Mouse (Mus musculus) embryonic facial prominence, embryonic 14.5 days (tissue): ENCODE measurements around the gene Tmem191c. TPM values are rescaled to one million over a fixed set of nuclear protein-coding genes. Genes with fewer than 3 reads are reported as not detected.

Experiments used
- ATAC-seq: fragments of 200-750 bp; cut with Nextera tagmentation; 2 replicates; pipeline ENCODE4 v1.8.0; 2017; ENCODE audit warnings: low read depth, moderate number of reproducible peaks, moderate TSS enrichment
- DNase-seq: peaks from one replicate; pipeline ENCODE4 v3.0.0-alpha.2; 2015; ENCODE audit warnings: low spot score
- H3K27ac ChIP-seq: fragments of 300-500 bp; sonication (generic); replicated peaks from 2 replicates; pipeline ENCODE4 v1.5.1; 2014; ENCODE audit warnings: low read depth, mild to moderate bottlenecking, low read length, moderate library complexity
- H3K27me3 ChIP-seq: fragments of 300-500 bp; sonication (generic); replicated peaks from 2 replicates; pipeline ENCODE4 v1.6.1; 2014; ENCODE audit warnings: low read length; ENCODE audit not compliant: control insufficient read depth, insufficient read depth
- H3K36me3 ChIP-seq: fragments of 300-500 bp; sonication (generic); 2 replicates; pipeline ENCODE4 v1.6.1; 2014; ENCODE audit warnings: low read length, mixed read lengths; ENCODE audit not compliant: control insufficient read depth, insufficient read depth
- H3K4me1 ChIP-seq: fragments of 300-500 bp; sonication (generic); 2 replicates; pipeline ENCODE4 v1.6.1; 2014; ENCODE audit warnings: antibody characterized with exemption, low read length; ENCODE audit not compliant: control insufficient read depth, insufficient read depth
- H3K4me2 ChIP-seq: fragments of 300-500 bp; sonication (generic); 2 replicates; pipeline ENCODE4 v1.6.1; 2014; ENCODE audit warnings: low read depth, mild to moderate bottlenecking, low read length, moderate library complexity, mixed read lengths
- H3K4me3 ChIP-seq: fragments of 300-500 bp; sonication (generic); 2 replicates; pipeline ENCODE4 v1.5.1; 2014; ENCODE audit warnings: low read depth, mild to moderate bottlenecking, low read length
- H3K9ac ChIP-seq: fragments of 300-500 bp; sonication (generic); 2 replicates; pipeline ENCODE4 v1.6.1; 2014; ENCODE audit warnings: low read depth, mild to moderate bottlenecking, low read length, moderate library complexity, mixed read lengths
- H3K9me3 ChIP-seq: fragments of 300-500 bp; sonication (generic); 2 replicates; pipeline ENCODE4 v1.6.1; 2016; ENCODE audit warnings: low read length; ENCODE audit not compliant: control insufficient read depth
- WGBS: fragments of 180-500 bp; shearing (Covaris S2); extraction: QIAGEN DNeasy Blood & Tissue Kit; methylation state at CpG from one replicate; pipeline ENCODE4 v1.1.7; 2014; 5-methylcytosine and 5-hydroxymethylcytosine counted together
- polyA plus RNA-seq: library from polyadenylated mRNA; unstranded; fragments of >200 nt; fragmentation: Nextera tagmentation; extraction: Ambion mirVana; gene quantifications from 2 replicates; pipeline ENCODE4 v1.2.1, GENCODE M21; 2014

Gene Tmem191c
- polyA plus RNA-seq, 1 experiment from 2014 or later, result 6.2 TPM

- no peaks in the 10 kb centered on the region for H3K27me3 ChIP-seq
- no peak overlapping the region for H3K27ac ChIP-seq
- no peaks in the 10 kb centered on the region for H3K9me3 ChIP-seq
- WGBS, result 92% methylated on average over 2 of the region's 2 CpGs
- ATAC-seq, result no peak
- H3K9ac ChIP-seq, result no peak overlapping the region
- H3K4me1 ChIP-seq, result peaks cover 22% of the 10 kb centered on the region
- DNase-seq, result no peak
- no peak overlapping the region for H3K4me3 ChIP-seq
- no peak overlapping the region for H3K4me2 ChIP-seq
- peaks cover 33% of the 10 kb centered on the region for H3K36me3 ChIP-seq
Measured at GRCm38 (mm10) chr16:17255270-17255669, 20.6 kb upstream of the Tmem191c start.

- H3K4me3 ChIP-seq, result no peak overlapping the region
- no peak overlapping the region for H3K4me2 ChIP-seq
- H3K9me3 ChIP-seq, result no peaks in the 10 kb centered on the region
- WGBS, result 93% methylated on average over 9 of the region's 9 CpGs
- peaks cover 44% of the 10 kb centered on the region for H3K36me3 ChIP-seq
- H3K27me3 ChIP-seq, result no peaks in the 10 kb centered on the region
- H3K4me1 ChIP-seq, result peaks cover 9% of the 10 kb centered on the region; the same call in 1 of the 2 replicates
- no peak for ATAC-seq
- H3K27ac ChIP-seq, result no peak overlapping the region
- DNase-seq, result no peak
- H3K9ac ChIP-seq, result no peak overlapping the region
Measured at GRCm38 (mm10) chr16:17257359-17257821, 18.5 kb upstream of the Tmem191c start.

DNA sequence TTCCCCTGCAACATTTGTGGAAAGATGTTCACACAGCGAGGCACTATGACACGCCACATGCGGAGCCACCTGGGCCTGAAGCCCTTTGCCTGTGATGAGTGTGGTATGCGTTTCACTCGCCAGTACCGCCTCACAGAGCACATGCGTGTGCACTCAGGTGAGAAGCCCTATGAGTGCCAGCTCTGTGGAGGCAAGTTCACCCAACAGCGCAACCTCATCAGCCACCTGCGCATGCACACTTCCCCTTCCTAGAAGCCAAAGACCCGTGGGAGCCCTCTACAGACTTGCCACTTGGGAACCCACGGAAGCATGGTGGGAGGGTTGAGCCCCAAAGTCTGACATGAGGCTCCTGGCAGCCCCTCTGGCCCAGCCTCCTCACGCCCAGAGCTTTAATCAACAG is 17.0 kb upstream of the Tmem191c start:
- no peaks in the 10 kb centered on the region for H3K27me3 ChIP-seq
- peaks cover 45% of the 10 kb centered on the region for H3K36me3 ChIP-seq
- H3K4me2 ChIP-seq, result no peak overlapping the region
- H3K4me3 ChIP-seq, result no peak overlapping the region
- no peaks in the 10 kb centered on the region for H3K9me3 ChIP-seq
- ATAC-seq (no peak), DNase-seq (no peak)
- H3K4me1 ChIP-seq, result peaks cover 2% of the 10 kb centered on the region; the same call in 1 of the 2 replicates
- H3K9ac ChIP-seq, result no peak overlapping the region
- 94% methylated on average over 12 of the region's 12 CpGs for WGBS
- no peak overlapping the region for H3K27ac ChIP-seq

GRCm38 (mm10) chr16:17261341-17261740 is 14.5 kb upstream of the Tmem191c start:
- H3K9ac ChIP-seq, result no peak overlapping the region
- no peaks in the 10 kb centered on the region for H3K4me1 ChIP-seq
- ATAC-seq, result no peak
- no peak overlapping the region for H3K4me2 ChIP-seq
- H3K27me3 ChIP-seq, result no peaks in the 10 kb centered on the region
- H3K9me3 ChIP-seq, result no peaks in the 10 kb centered on the region
- peaks cover 41% of the 10 kb centered on the region for H3K36me3 ChIP-seq
- 80% methylated on average over 1 of the region's 1 CpGs for WGBS
- no peak for DNase-seq
- H3K4me3 ChIP-seq, result no peak overlapping the region
- H3K27ac ChIP-seq, result no peak overlapping the region

- DNase-seq (no peak), ATAC-seq (no peak)
- peaks cover 5% of the 10 kb centered on the region for H3K9me3 ChIP-seq
- no peak overlapping the region for H3K27ac ChIP-seq
- H3K27me3 ChIP-seq, result no peaks in the 10 kb centered on the region
- H3K4me3 ChIP-seq, result no peak overlapping the region
- WGBS, result 87% methylated on average over 3 of the region's 3 CpGs
- no peak overlapping the region for H3K4me2 ChIP-seq
- no peaks in the 10 kb centered on the region for H3K4me1 ChIP-seq
- H3K9ac ChIP-seq, result no peak overlapping the region
- H3K36me3 ChIP-seq, result 0 out of 2 replicates have a peak, but pooled peaks cover 9% of the 10 kb centered on the region
Measured at GRCm38 (mm10) chr16:17266113-17266512, 9.8 kb upstream of the Tmem191c start.

DNA sequence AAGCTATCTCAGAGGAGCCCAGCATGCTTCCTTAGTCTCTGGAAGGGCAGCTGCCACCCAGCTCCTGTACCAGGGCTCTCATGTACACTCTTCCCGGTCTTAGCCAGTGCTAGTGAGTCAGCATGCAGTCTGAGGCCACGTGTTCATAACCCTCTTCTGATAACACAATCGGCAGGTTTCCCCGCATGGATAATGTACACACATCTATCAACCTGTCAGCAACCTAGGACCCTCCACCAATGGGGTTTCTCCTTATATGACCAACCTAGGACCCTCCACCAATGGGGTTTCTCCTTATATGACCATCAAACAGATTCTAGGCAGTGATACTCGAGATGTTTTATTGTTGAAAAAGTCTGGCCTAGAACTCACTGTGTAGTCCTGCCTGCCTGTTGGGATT is 7.9 kb upstream of the Tmem191c start:
- WGBS, result 84% methylated on average over 5 of the region's 5 CpGs
- no peak for ATAC-seq
- Histone ChIP-seq H3K9ac (no peak overlapping the region), H3K9me3 (peaks cover 5% of the 10 kb centered on the region), H3K4me1 (no peaks in the 10 kb centered on the region), H3K27me3 (no peaks in the 10 kb centered on the region), H3K4me3 (no peak overlapping the region), H3K27ac (no peak overlapping the region), H3K4me2 (no peak overlapping the region), H3K36me3 (no peaks in the 10 kb centered on the region)
- no peak for DNase-seq

- no peak for ATAC-seq
- DNase-seq, result no peak
- H3K27ac ChIP-seq, result no peak overlapping the region
- peaks cover 5% of the 10 kb centered on the region for H3K9me3 ChIP-seq
- no peak overlapping the region for H3K9ac ChIP-seq
- no peaks in the 10 kb centered on the region for H3K4me1 ChIP-seq
- H3K36me3 ChIP-seq, result no peaks in the 10 kb centered on the region
- H3K4me2 ChIP-seq, result no peak overlapping the region
- H3K4me3 ChIP-seq, result no peak overlapping the region
- no peaks in the 10 kb centered on the region for H3K27me3 ChIP-seq
- WGBS, result 94% methylated on average over 5 of the region's 5 CpGs
Measured at GRCm38 (mm10) chr16:17269872-17270271, 6.0 kb upstream of the Tmem191c start.

GRCm38 (mm10) chr16:17271124-17271523 is 4.8 kb upstream of the Tmem191c start:
- H3K36me3 ChIP-seq, result no peaks in the 10 kb centered on the region
- 64% methylated on average over 4 of the region's 4 CpGs for WGBS
- H3K4me1 ChIP-seq, result no peaks in the 10 kb centered on the region
- DNase-seq (no peak), ATAC-seq (no peak)
- no peak overlapping the region for H3K9ac ChIP-seq
- H3K4me3 ChIP-seq, result no peak overlapping the region
- H3K27me3 ChIP-seq, result no peaks in the 10 kb centered on the region
- H3K9me3 ChIP-seq, result peaks cover 5% of the 10 kb centered on the region
- no peak overlapping the region for H3K27ac ChIP-seq
- H3K4me2 ChIP-seq, result no peak overlapping the region

GRCm38 (mm10) chr16:17271856-17272255 is 4.0 kb upstream of the Tmem191c start:
- H3K9ac ChIP-seq, result no peak overlapping the region
- WGBS, result 75% methylated on average over 6 of the region's 6 CpGs
- H3K4me3 ChIP-seq, result no peak overlapping the region
- H3K9me3 ChIP-seq, result peaks cover 5% of the 10 kb centered on the region
- DNase-seq (no peak), ATAC-seq (no peak)
- peaks cover under 1% of the 10 kb centered on the region; the same call in 1 of the 2 replicates for H3K27me3 ChIP-seq
- H3K4me1 ChIP-seq, result peaks cover 4% of the 10 kb centered on the region; the same call in 1 of the 2 replicates
- no peaks in the 10 kb centered on the region for H3K36me3 ChIP-seq
- no peak overlapping the region for H3K27ac ChIP-seq
- no peak overlapping the region for H3K4me2 ChIP-seq
